Mouse (Mus musculus) frontal cortex, adult 2 months (tissue): ENCODE results near the gene Neurl1a. TPM values are rescaled to one million over a fixed set of nuclear protein-coding genes. Genes with fewer than 3 reads are reported as not detected.
"Not testable (repeated sequence)": the region's sequence is repeated elsewhere in the genome, so short reads cannot be mapped to it uniquely, and the experiment has no call there.

ENCODE experiments used
- DNase-seq, 2 experiments: peaks; one replicate each; pipeline ENCODE4 v3.0.0; 2022; ENCODE audit warnings: low spot score in 1 of 2; ENCODE audit errors: extremely low spot score in 1 of 2
- polyA plus RNA-seq: library from polyadenylated mRNA; depleted of rRNA; stranded (reverse); fragments of >200 nt; gene quantifications from 2 replicates; pipeline ENCODE4 v1.2.3, GENCODE M21; 2012; rRNA removed

The Neurl1a gene
- 110 and 127 TPM in 2 replicates for polyA plus RNA-seq

GRCm38 (mm10) chr19:47178431-47179271, at the start of gene Neurl1a:
Gene Neurl1a, plus strand, starts transcription at chr19:47178820.
- DNase-seq = peak in 1 of 2 experiments; percentile 64

DNA sequence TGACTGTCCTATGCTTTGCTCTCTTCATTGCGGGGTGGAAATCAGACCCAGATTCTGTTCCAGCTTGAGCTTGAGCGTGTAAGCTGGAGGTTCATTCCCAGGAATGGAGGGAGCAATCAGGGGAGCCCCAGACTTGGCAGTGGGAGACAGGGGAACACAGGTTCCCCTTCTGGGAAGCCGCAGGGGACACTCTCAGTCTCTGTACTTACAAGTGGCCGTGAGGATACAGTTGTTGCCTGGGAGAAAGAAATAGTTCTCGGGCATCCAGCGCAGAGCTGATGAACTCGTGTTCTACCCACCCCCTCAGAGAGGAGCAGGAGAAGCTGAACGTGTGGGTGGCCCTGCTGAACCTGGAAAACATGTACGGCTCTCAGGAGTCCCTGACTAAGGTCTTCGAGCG, 49.8 kb upstream of the Neurl1a start:
- no peak for DNase-seq

- DNase-seq = no peak
These were observed 48.0 kb upstream of the Neurl1a start for GRCm38 (mm10) chr19:47130551-47131125.

GRCm38 (mm10) chr19:47133161-47133560, 45.5 kb upstream of the Neurl1a start:
- peak in 1 of 2 experiments; percentile 42 for DNase-seq

DNA sequence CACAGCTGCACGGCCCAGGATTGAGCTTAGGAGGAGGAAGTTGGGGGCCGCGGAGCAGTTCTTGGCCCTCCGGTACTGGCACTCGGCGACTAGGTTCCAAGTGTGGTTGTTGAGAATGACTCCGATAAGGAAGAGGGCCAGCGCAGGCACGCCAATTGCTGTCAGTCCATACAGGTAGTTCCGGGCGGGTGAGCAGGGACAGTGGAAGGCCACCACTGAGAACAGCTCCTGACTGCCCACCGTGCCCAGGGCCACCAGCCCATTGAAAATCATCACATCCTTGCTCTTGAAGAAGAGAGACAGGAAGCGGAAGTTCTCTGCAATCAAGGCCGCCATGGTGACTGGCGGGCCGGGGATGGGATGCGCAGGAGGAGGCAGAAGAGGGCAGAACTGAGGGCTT, 43.1 kb upstream of the Neurl1a start:
- DNase-seq = no peak

DNA sequence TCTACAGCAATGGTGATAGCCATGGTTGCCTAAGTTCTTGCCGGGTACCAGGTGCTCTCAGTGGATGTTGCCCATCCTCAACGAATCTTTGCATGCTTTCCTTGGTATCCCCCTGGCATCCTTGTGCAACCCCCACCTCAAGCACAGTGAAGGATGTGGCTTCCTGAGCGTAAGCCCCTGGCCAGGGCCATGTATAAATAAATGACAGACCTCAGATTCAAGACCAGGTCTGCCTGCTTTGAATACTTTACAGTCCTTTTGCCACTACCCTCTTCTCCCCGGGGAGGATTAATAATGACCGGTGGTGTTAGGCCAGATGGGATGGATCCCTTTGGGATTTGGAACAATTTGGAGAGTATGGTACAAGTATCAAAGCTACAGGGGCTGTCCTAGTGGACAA, 42.5 kb upstream of the Neurl1a start:
- no peak for DNase-seq

GRCm38 (mm10) chr19:47137051-47137581, 41.5 kb upstream of the Neurl1a start:
- DNase-seq = peak in 1 of 2 experiments; percentile 65

GRCm38 (mm10) chr19:47137771-47138421, 40.7 kb upstream of the Neurl1a start, which contains the start of gene Calhm2:
Gene Calhm2, minus strand, starts transcription at chr19:47138294.
- peak in 1 of 2 experiments; percentile 73 for DNase-seq

GRCm38 (mm10) chr19:47139611-47140010, 39.0 kb upstream of the Neurl1a start:
- DNase-seq = not testable (repeated sequence)

GRCm38 (mm10) chr19:47142438-47142837, 36.2 kb upstream of the Neurl1a start:
- no peak for DNase-seq

- DNase-seq = no peak
These were observed 34.5 kb upstream of the Neurl1a start, which contains the start of gene Calhm1 for GRCm38 (mm10) chr19:47144154-47144553. Gene Calhm1, minus strand, starts transcription at chr19:47144254.

DNA sequence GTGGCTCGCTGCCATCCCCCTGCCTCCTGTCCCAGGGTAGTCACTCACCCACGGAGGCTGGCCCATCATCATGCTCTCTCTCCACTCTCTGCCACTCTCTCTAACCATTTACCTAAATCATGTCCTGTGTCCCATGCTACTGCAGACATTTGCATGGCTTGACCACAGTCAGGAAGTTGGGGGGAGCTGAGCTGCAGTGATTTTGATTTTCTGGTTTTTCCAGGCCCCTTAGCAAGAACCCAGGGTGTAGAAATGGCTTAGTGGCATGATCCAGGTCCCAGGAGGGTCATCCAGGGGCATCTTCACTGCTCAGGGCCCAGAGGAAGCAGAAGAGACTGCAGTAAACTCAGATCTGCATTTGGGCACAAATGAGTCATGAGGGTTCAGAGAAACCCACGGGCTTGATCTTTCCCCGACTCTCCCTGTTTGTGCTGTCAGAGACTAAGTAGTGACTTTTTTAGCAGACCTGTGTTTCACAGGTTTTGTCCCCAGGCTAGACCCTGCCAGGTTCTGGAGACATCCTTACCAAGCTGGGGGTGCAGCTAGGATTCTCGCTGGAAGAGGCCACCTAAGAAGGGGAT, 30.3 kb upstream of the Neurl1a start:
- no peak for DNase-seq

DNA sequence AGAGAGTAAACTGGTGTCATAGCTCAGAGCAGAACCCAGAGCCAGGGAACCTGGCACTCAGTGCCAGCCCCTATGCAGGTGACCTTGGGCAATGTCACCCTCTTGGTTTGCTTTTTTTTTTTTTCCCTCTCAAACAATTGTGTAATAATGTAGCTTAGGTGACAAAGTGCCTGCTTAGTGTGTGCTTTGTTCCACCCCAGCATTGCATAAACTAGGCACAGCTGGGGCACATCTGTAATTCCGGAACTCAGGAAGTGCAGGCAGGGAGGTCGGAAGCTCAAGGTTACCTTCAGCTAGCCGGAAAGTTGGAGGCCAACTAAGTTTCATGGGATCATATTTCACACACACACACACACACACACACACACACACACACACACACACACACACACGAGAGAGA, 28.8 kb upstream of the Neurl1a start:
- DNase-seq = no peak

- DNase-seq = no peak
These were observed 27.1 kb upstream of the Neurl1a start for GRCm38 (mm10) chr19:47151332-47152061.

GRCm38 (mm10) chr19:47152062-47152369, 26.6 kb upstream of the Neurl1a start:
- DNase-seq = no peak

DNA sequence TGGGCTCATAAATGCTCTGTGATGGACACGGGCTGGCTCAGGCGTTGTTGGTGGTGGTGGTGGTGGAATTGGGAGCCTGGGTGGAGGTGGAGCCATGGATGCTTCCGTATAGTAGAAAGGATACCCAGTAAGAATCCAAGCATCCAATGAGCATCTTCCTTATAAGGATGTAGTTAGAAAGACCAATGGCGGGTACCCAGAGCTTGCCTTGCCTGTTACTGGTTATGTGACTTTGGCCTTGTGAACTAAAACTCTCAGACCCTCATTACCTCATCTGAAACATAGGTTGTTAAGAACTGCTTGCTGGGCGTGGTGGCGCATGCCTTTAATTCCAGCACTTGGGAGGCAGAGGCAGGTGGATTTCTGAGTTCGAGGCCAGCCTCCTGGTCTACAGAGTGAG, 24.9 kb upstream of the Neurl1a start:
- DNase-seq = no peak

GRCm38 (mm10) chr19:47157664-47158063, 21.0 kb upstream of the Neurl1a start, which contains the start of gene Calhm3:
Gene Calhm3, minus strand, starts transcription at chr19:47157764.
- DNase-seq = no peak

- DNase-seq = peak in 1 of 2 experiments; percentile 41
These were observed 17.0 kb upstream of the Neurl1a start for GRCm38 (mm10) chr19:47161669-47162068.

DNA sequence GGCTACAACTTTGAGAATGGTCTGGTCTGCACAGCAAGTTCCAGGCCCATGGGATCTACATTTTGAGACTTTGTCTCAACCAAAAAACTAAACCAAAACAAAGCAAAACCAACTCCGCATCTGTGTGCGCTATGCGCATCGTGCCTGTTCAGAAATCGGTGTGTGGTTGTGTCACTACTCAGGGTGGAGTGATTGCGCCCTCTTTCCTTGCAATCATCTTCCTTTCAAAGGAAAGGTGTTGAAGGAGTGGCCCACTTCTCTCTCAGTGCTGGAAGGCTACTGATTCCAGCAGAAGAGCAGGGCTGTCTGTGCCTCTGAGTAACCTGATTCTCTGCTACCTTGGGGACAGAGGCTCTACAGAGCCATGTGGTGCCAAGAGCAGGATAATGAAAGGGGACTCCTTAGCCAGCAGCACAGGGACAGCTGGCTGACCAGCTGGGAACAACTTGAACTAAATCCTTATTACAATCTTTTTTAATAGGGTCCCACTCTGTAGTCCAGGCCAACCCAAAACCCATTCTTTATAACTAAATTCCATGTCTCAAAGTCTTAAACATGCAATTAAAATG, 15.4 kb upstream of the Neurl1a start:
- no peak for DNase-seq

DNA sequence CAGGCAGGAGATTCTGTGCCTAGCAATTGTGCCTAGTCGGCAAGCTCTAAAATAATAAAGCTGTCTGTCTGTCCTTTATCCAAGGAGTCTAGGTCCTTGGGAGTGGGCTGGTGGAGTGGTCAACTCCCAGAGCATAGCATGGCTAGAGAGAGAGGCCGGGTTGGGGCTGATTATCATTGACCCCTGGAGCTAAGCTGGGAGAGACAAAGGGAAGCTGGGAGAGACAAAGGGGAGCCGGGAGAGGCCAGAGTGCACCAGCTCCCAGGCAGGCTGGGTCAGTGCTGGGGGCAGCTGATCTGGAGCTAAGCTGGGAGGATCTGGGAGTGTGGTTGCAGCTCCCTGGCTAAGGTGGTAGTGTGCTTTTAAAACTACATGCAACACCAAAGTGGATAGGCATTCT, 11.9 kb upstream of the Neurl1a start:
- DNase-seq = no peak
